23 mouse cellular contexts compared by ENCODE assay signal in genomic region chr9:101918771-101919170, GRCm38 (mm10). TPM values are rescaled to one million over a fixed set of nuclear protein-coding genes. Genes with fewer than 3 reads are reported as not detected.
"Had no signal": no experiment of that assay in that cellular context is flagged by ENCODE, and none has a peak within 500 bp of the region (broad histone marks: within the 10 kb centered on the region; RNA-seq: fewer than 3 reads in every experiment).

No protein-coding gene starts in this region.

- H3K4me2 ChIP-seq: neural tube, embryonic 15.5 days; stomach, embryonic 15.5 days had no signal

- H3K9me3 ChIP-seq: neural tube, embryonic 15.5 days; stomach, embryonic 15.5 days had no signal

- H3K4me1 ChIP-seq: neural tube, embryonic 15.5 days; stomach, embryonic 15.5 days had no signal

- H3K36me3 ChIP-seq: neural tube, embryonic 15.5 days; stomach, embryonic 15.5 days had no signal

- H3K9ac ChIP-seq: neural tube, embryonic 15.5 days; stomach, embryonic 15.5 days had no signal

- H3K4me3 ChIP-seq: neural tube, embryonic 15.5 days; stomach, embryonic 15.5 days had no signal

- H3K27me3 ChIP-seq: neural tube, embryonic 15.5 days; stomach, embryonic 15.5 days had no signal

- DNase-seq: retina, postnatal 1 day; right cerebral cortex, adult 18-20 months; right cerebral cortex, postnatal 14 days; right cerebral cortex, postnatal 25 days; right cerebral cortex, postnatal 4 days; spleen, adult 18-20 months; thymus, adult 18-20 months; thymus, adult 2 months; thymus, postnatal 14 days; thymus, postnatal 25 days; thymus, postnatal 36 days; thymus, postnatal 4 days had no signal

- H3K27ac ChIP-seq: neural tube, embryonic 15.5 days; stomach, embryonic 15.5 days; stomach, postnatal 0 days had no signal

RNA-seq across cellular contexts. Expression of gene 9630041A04Rik, which starts 57.1 kb away (rescaled TPM):
- total RNA-seq: neutrophil, adult 5-6 weeks had no signal
- polyA plus RNA-seq: small intestine, adult 2 months; spleen, adult 2 months; stomach, embryonic 14.5 days; stomach, embryonic 15.5 days; stomach, embryonic 16.5 days; stomach, postnatal 0 days; testis, adult 2 months; thymus, adult 2 months; thymus, postnatal 0 days; urinary bladder, adult 2 months had no signal
